Mouse (Mus musculus): Measurements from ENCODE around the gene Cdh16. TPM values are rescaled to one million over a fixed set of nuclear protein-coding genes. Genes with fewer than 3 reads are reported as not detected.

Gene Cdh16
- polyA plus RNA-seq, 1 experiment from 2014 or later: not detected

GRCm38 (mm10) chr8:104628402-104628801, 4.2 kb upstream of the Cdh16 start:
- peaks cover 9% of the 10 kb centered on the region for H3K27me3 ChIP-seq (ENCODE audit: control insufficient read depth, insufficient read depth, low read depth, low read length)
- ATAC-seq: no peak
- no peak overlapping the region for H3K27ac ChIP-seq (ENCODE audit: low read length)
- H3K4me3 ChIP-seq (ENCODE audit: low read depth, low read length): no peak overlapping the region
- H3K9ac ChIP-seq (ENCODE audit: low read depth, low read length): no peak overlapping the region
- H3K4me1 ChIP-seq (ENCODE audit: control insufficient read depth, insufficient read depth, low read length): peaks cover 15% of the 10 kb centered on the region
- H3K36me3 ChIP-seq (ENCODE audit: control insufficient read depth, insufficient read depth, low read length): no peaks in the 10 kb centered on the region
- H3K9me3 ChIP-seq (replicated peaks; ENCODE audit: control insufficient read depth, low read length, poor library complexity, severe bottlenecking): no peaks in the 10 kb centered on the region
- no peak overlapping the region for H3K4me2 ChIP-seq (ENCODE audit: low read length)
- 97% methylated on average over 21 of the region's 21 CpGs for WGBS

DNA sequence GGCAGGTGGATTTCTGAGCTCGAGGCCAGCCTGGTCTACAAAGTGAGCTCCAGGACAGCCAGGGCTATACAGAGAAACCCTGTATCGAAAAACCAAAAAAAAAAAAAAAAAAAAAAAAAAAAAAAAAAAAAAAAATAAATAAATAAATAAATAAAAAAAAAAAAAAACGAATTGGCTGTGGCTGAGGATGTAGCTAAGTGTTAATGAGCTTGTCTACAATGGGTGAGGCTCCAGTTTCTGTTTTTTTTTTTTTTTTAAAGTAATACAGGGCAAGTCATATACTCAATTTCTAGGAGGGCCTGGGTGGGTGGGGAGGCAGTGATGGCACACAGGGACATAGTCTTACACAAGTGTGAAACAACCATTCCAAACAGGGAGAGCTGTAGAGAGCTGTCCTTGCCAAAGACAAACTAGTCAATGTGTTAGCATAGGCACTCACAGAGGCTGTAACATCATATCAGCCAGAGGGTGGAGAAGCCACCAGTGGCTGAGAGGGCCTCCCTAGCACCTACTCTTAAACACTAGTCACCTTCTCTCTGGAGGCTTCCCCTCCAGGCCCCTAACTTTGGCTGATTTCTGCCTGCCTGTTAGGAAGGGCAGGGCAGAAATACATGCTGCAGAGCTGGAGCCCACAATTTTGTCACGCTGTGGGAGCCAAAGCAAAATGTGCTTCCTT, 3.0 kb upstream of the Cdh16 start:
- Histone ChIP-seq H3K9me3 (replicated peaks; ENCODE audit: control insufficient read depth, low read length, poor library complexity, severe bottlenecking) (no peaks in the 10 kb centered on the region), H3K27ac (ENCODE audit: low read length) (no peak overlapping the region), H3K4me2 (ENCODE audit: low read length) (no peak overlapping the region), H3K4me1 (ENCODE audit: control insufficient read depth, insufficient read depth, low read length) (peaks cover 12% of the 10 kb centered on the region), H3K9ac (ENCODE audit: low read depth, low read length) (no peak overlapping the region), H3K27me3 (ENCODE audit: control insufficient read depth, insufficient read depth, low read depth, low read length) (peaks cover 9% of the 10 kb centered on the region), H3K4me3 (ENCODE audit: low read depth, low read length) (no peak overlapping the region), H3K36me3 (ENCODE audit: control insufficient read depth, insufficient read depth, low read length) (no peaks in the 10 kb centered on the region)
- ATAC-seq: no peak
- 71% methylated on average over 4 of the region's 4 CpGs for WGBS

GRCm38 (mm10) chr8:104620765-104621164, 3.4 kb downstream of the Cdh16 start:
- Histone ChIP-seq H3K4me2 (ENCODE audit: low read length) (no peak overlapping the region), H3K4me3 (ENCODE audit: low read depth, low read length) (no peak overlapping the region), H3K9me3 (replicated peaks; ENCODE audit: control insufficient read depth, low read length, poor library complexity, severe bottlenecking) (no peaks in the 10 kb centered on the region), H3K9ac (ENCODE audit: low read depth, low read length) (no peak overlapping the region), H3K4me1 (ENCODE audit: control insufficient read depth, insufficient read depth, low read length) (no peaks in the 10 kb centered on the region), H3K27me3 (ENCODE audit: control insufficient read depth, insufficient read depth, low read depth, low read length) (no peaks in the 10 kb centered on the region), H3K36me3 (ENCODE audit: control insufficient read depth, insufficient read depth, low read length) (no peaks in the 10 kb centered on the region), H3K27ac (ENCODE audit: low read length) (no peak overlapping the region)
- ATAC-seq: no peak
- 77% methylated on average over 5 of the region's 5 CpGs for WGBS

DNA sequence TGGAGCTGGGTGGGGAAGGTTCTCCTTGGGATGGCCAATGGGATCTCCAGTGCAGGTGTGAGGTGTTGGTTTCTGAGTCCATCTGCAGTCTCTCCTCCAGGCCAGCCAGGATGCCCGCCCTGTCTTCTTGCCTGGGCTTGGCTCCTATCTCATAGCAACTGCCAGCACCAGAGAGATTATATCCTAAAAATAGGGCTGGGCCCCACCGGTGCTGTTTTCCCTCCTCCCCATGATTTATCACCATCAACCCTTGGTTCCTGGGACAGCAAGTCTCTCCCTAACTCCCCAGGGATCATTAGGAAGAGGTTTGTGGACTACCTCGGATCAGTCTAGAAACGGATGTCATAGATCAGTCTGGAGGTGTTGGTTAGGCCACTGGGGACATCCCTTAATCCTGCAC, 11.1 kb downstream of the Cdh16 start:
- no peaks in the 10 kb centered on the region for H3K27me3 ChIP-seq (ENCODE audit: control insufficient read depth, insufficient read depth, low read depth, low read length)
- no peak overlapping the region for H3K9ac ChIP-seq (ENCODE audit: low read depth, low read length)
- H3K4me2 ChIP-seq (ENCODE audit: low read length): no peak overlapping the region
- H3K9me3 ChIP-seq (replicated peaks; ENCODE audit: control insufficient read depth, low read length, poor library complexity, severe bottlenecking): no peaks in the 10 kb centered on the region
- 82% methylated on average over 4 of the region's 4 CpGs for WGBS
- ATAC-seq: no peak
- H3K27ac ChIP-seq (ENCODE audit: low read length): no peak overlapping the region
- no peaks in the 10 kb centered on the region for H3K36me3 ChIP-seq (ENCODE audit: control insufficient read depth, insufficient read depth, low read length)
- no peaks in the 10 kb centered on the region for H3K4me1 ChIP-seq (ENCODE audit: control insufficient read depth, insufficient read depth, low read length)
- H3K4me3 ChIP-seq (ENCODE audit: low read depth, low read length): no peak overlapping the region

GRCm38 (mm10) chr8:104611613-104612012, 12.6 kb downstream of the Cdh16 start:
- Histone ChIP-seq H3K4me2 (ENCODE audit: low read length) (no peak overlapping the region), H3K36me3 (ENCODE audit: control insufficient read depth, insufficient read depth, low read length) (no peaks in the 10 kb centered on the region), H3K27me3 (ENCODE audit: control insufficient read depth, insufficient read depth, low read depth, low read length) (no peaks in the 10 kb centered on the region), H3K9me3 (replicated peaks; ENCODE audit: control insufficient read depth, low read length, poor library complexity, severe bottlenecking) (no peaks in the 10 kb centered on the region), H3K4me1 (ENCODE audit: control insufficient read depth, insufficient read depth, low read length) (no peaks in the 10 kb centered on the region), H3K27ac (ENCODE audit: low read length) (no peak overlapping the region), H3K4me3 (ENCODE audit: low read depth, low read length) (no peak overlapping the region), H3K9ac (ENCODE audit: low read depth, low read length) (no peak overlapping the region)
- 71% methylated on average over 4 of the region's 4 CpGs for WGBS
- no peak for ATAC-seq

- Histone ChIP-seq H3K4me2 (ENCODE audit: low read length) (no peak overlapping the region), H3K9me3 (replicated peaks; ENCODE audit: control insufficient read depth, low read length, poor library complexity, severe bottlenecking) (no peaks in the 10 kb centered on the region), H3K4me3 (ENCODE audit: low read depth, low read length) (no peak overlapping the region), H3K9ac (ENCODE audit: low read depth, low read length) (no peak overlapping the region), H3K36me3 (ENCODE audit: control insufficient read depth, insufficient read depth, low read length) (no peaks in the 10 kb centered on the region), H3K27me3 (ENCODE audit: control insufficient read depth, insufficient read depth, low read depth, low read length) (no peaks in the 10 kb centered on the region), H3K4me1 (ENCODE audit: control insufficient read depth, insufficient read depth, low read length) (no peaks in the 10 kb centered on the region), H3K27ac (ENCODE audit: low read length) (no peak overlapping the region)
- 85% methylated on average over 12 of the region's 12 CpGs for WGBS
- no peak for ATAC-seq
These were observed 13.9 kb downstream of the Cdh16 start for GRCm38 (mm10) chr8:104610185-104610766.

- Histone ChIP-seq H3K4me3 (ENCODE audit: low read depth, low read length) (no peak overlapping the region), H3K4me1 (ENCODE audit: control insufficient read depth, insufficient read depth, low read length) (no peaks in the 10 kb centered on the region), H3K36me3 (ENCODE audit: control insufficient read depth, insufficient read depth, low read length) (no peaks in the 10 kb centered on the region), H3K27me3 (ENCODE audit: control insufficient read depth, insufficient read depth, low read depth, low read length) (no peaks in the 10 kb centered on the region), H3K9ac (ENCODE audit: low read depth, low read length) (no peak overlapping the region), H3K4me2 (ENCODE audit: low read length) (no peak overlapping the region), H3K9me3 (replicated peaks; ENCODE audit: control insufficient read depth, low read length, poor library complexity, severe bottlenecking) (no peaks in the 10 kb centered on the region), H3K27ac (ENCODE audit: low read length) (no peak overlapping the region)
- ATAC-seq: no peak
- WGBS: 82% methylated on average over 8 of the region's 8 CpGs
These were observed 15.0 kb downstream of the Cdh16 start for GRCm38 (mm10) chr8:104609222-104609621.

- Histone ChIP-seq H3K4me1 (ENCODE audit: control insufficient read depth, insufficient read depth, low read length) (no peaks in the 10 kb centered on the region), H3K36me3 (ENCODE audit: control insufficient read depth, insufficient read depth, low read length) (no peaks in the 10 kb centered on the region), H3K27me3 (ENCODE audit: control insufficient read depth, insufficient read depth, low read depth, low read length) (no peaks in the 10 kb centered on the region), H3K9ac (ENCODE audit: low read depth, low read length) (no peak overlapping the region), H3K27ac (ENCODE audit: low read length) (no peak overlapping the region), H3K4me2 (ENCODE audit: low read length) (no peak overlapping the region), H3K4me3 (ENCODE audit: low read depth, low read length) (no peak overlapping the region), H3K9me3 (replicated peaks; ENCODE audit: control insufficient read depth, low read length, poor library complexity, severe bottlenecking) (no peaks in the 10 kb centered on the region)
- WGBS: 83% methylated on average over 2 of the region's 2 CpGs
- no peak for ATAC-seq
These were observed 16.3 kb downstream of the Cdh16 start for GRCm38 (mm10) chr8:104607944-104608343.

DNA sequence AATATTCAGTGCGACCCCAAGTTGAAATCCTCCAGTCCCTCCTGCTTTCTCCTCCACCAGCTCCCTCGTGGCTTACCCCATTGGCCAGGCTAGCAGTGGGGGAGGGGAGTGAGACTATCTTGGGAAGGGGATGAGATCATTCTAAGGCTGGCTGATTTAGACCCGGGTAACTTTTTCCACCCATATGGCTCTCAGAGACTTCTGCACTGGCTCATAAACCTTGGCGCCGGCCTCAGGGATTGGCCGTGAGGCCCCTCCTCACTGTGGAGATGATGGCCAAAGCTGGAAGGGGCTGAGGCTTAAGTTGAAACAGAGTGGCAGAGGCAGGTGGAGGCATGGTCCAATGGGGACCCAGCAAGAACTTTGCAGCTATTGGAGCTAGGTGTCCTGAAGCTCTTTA, 17.9 kb downstream of the Cdh16 start:
- no peak overlapping the region for H3K9ac ChIP-seq (ENCODE audit: low read depth, low read length)
- no peaks in the 10 kb centered on the region for H3K36me3 ChIP-seq (ENCODE audit: control insufficient read depth, insufficient read depth, low read length)
- WGBS: 50% methylated on average over 6 of the region's 6 CpGs
- no peaks in the 10 kb centered on the region; the same call in 1 of the 2 replicates for H3K27me3 ChIP-seq (ENCODE audit: control insufficient read depth, insufficient read depth, low read depth, low read length)
- H3K4me3 ChIP-seq (ENCODE audit: low read depth, low read length): no peak overlapping the region
- no peak overlapping the region for H3K4me2 ChIP-seq (ENCODE audit: low read length)
- no peaks in the 10 kb centered on the region; the same call in 1 of the 2 replicates for H3K4me1 ChIP-seq (ENCODE audit: control insufficient read depth, insufficient read depth, low read length)
- no peak for ATAC-seq
- no peaks in the 10 kb centered on the region for H3K9me3 ChIP-seq (replicated peaks; ENCODE audit: control insufficient read depth, low read length, poor library complexity, severe bottlenecking)
- H3K27ac ChIP-seq (ENCODE audit: low read length): no peak overlapping the region

All from midbrain, embryonic 16.5 days (tissue).